Mouse (Mus musculus) liver, postnatal 0 days (tissue): Measurements from ENCODE around the gene Ntm.

Experiments used
- CTCF ChIP-seq: sonication (generic); IDR thresholded peaks from 2 replicates; pipeline ENCODE4 v1.5.1; 2016; ENCODE audit warnings: antibody characterized with exemption, low read depth
- EP300 ChIP-seq: IDR thresholded peaks from 2 replicates; pipeline ENCODE4 v1.6.1; 2016; ENCODE audit warnings: antibody characterized with exemption, low read depth, mild to moderate bottlenecking

DNA sequence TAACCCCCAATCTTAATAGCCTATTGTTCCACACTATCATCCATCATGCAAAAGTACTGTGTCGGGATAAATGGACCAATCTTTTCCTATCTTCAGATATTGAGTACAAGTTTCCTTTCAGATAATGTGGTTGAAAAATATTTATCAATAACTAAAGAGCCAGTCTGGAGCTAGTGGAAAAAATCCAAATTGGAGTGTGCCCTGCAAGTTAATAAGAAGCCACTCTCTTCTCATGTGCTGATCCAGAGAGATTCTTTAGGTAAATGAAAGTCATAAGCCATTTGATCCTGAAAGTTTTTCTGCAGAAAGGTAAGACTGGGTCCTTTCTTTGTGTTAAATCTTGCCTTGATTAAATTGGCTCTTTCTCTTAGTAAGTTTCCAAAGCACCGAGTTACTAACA, 627.3 kb downstream of the Ntm start:
- no peak for TF ChIP-seq CTCF
- TF ChIP-seq EP300 = no peak
